Mouse (Mus musculus): ENCODE measurements around the gene Nampt. TPM values are rescaled to one million over a fixed set of nuclear protein-coding genes. Genes with fewer than 3 reads are reported as not detected.

Nampt gene
- polyA plus RNA-seq, 1 experiment: 0.17 TPM

DNA sequence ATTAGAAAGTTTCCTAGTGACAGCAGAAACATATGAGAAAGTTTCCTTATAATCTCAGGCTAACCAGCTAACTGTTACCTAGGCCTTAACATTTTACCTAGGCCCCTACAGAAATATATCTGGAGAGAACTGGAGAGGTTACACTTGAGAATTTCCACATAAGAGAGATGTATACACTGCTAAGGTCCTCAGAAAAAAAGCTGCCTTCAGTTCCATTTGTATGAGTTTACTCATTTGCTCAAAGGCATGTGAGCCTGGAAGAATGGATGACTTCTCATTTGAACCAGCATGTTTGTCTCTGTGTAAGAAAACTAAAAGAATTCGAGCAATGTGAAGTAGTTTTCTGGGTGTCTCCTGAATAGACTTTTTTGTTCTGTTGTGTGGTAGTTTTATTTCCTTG lies 39.1 kb downstream of the Nampt start:
- H3K4me3 ChIP-seq (replicated peaks): no peak overlapping the region
- H3K27me3 ChIP-seq (ENCODE audit: control insufficient read depth): no peaks in the 10 kb centered on the region
- peaks cover under 1% of the 10 kb centered on the region; the same call in 1 of the 2 replicates for H3K36me3 ChIP-seq (ENCODE audit: control insufficient read depth)
- TF ChIP-seq TAL1 (IDR thresholded peaks at IDR 0.05; ENCODE audit: low read length) (no peak), GATA1 (IDR thresholded peaks at IDR 0.05; ENCODE audit: low read length) (no peak)
- H3K4me1 ChIP-seq (ENCODE audit: control insufficient read depth): no peaks in the 10 kb centered on the region
- H3K9me3 ChIP-seq (ENCODE audit: control insufficient read depth, low read length): no peaks in the 10 kb centered on the region

DNA sequence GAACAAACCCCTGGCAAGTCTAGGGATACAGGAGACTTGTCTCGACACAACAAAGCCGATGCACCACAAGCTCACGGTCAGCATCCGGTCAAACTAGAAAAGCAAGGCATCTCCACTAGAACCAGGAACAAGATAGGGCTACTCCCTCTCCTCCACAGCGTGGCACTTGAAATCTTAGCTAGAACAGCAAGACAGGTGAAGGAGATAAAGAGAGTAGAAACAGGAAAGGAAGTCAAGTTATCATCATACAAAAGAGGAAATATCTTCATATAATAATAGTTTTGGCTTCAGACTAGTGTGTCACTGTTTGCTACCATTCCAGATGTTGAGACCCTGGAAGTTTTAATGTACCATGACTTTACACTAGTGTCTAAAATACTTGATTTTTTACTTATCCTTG lies 41.5 kb downstream of the Nampt start:
- Histone ChIP-seq H3K4me3 (replicated peaks) (no peak overlapping the region), H3K4me1 (ENCODE audit: control insufficient read depth) (no peaks in the 10 kb centered on the region)
- no peak for TF ChIP-seq TAL1 (IDR thresholded peaks at IDR 0.05; ENCODE audit: low read length)
- no peak for TF ChIP-seq GATA1 (IDR thresholded peaks at IDR 0.05; ENCODE audit: low read length)

GRCm38 (mm10) chr12:32870815-32871214 lies 51.5 kb downstream of the Nampt start:
- no peaks in the 10 kb centered on the region for H3K27me3 ChIP-seq (ENCODE audit: control insufficient read depth)
- no peak overlapping the region for H3K4me3 ChIP-seq (replicated peaks)
- no peaks in the 10 kb centered on the region for H3K9me3 ChIP-seq (ENCODE audit: control insufficient read depth, low read length)
- H3K36me3 ChIP-seq (ENCODE audit: control insufficient read depth): no peaks in the 10 kb centered on the region
- TF ChIP-seq GATA1 (IDR thresholded peaks at IDR 0.05; ENCODE audit: low read length) (no peak), TAL1 (IDR thresholded peaks at IDR 0.05; ENCODE audit: low read length) (no peak)
- H3K4me1 ChIP-seq (ENCODE audit: control insufficient read depth): no peaks in the 10 kb centered on the region

More for the DNA sequence above, 41.5 kb downstream of the Nampt start:
- Histone ChIP-seq H3K9me3 (ENCODE audit: control insufficient read depth, low read length) (no peaks in the 10 kb centered on the region), H3K27me3 (ENCODE audit: control insufficient read depth) (no peaks in the 10 kb centered on the region), H3K36me3 (ENCODE audit: control insufficient read depth) (no peaks in the 10 kb centered on the region)

DNA sequence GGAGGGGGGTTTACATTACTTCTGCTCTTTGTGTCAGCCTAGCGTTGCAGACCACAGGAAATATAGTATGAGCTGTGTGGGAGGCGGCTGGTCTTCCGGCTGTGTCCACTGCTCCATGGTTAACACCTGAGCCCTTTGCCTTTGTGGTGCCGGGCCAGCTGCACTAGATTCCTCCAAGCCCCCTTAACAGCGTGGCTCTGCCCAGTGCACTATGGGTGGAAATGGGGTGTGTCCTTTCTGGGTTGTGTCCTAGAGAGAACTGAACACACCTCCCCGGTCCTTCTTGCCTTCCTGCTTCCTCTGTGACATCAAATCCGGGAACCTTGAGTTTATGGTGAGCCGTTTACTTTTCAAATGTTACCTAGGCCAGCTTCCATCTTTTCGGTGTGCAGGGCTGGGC lies 58.2 kb downstream of the Nampt start:
- TF ChIP-seq GATA1 (IDR thresholded peaks at IDR 0.05; ENCODE audit: low read length): no peak
- no peak for TF ChIP-seq TAL1 (IDR thresholded peaks at IDR 0.05; ENCODE audit: low read length)
- Histone ChIP-seq H3K4me3 (replicated peaks) (no peak overlapping the region), H3K4me1 (ENCODE audit: control insufficient read depth) (no peaks in the 10 kb centered on the region), H3K27me3 (ENCODE audit: control insufficient read depth) (no peaks in the 10 kb centered on the region), H3K36me3 (ENCODE audit: control insufficient read depth) (no peaks in the 10 kb centered on the region), H3K9me3 (ENCODE audit: control insufficient read depth, low read length) (no peaks in the 10 kb centered on the region)

DNA sequence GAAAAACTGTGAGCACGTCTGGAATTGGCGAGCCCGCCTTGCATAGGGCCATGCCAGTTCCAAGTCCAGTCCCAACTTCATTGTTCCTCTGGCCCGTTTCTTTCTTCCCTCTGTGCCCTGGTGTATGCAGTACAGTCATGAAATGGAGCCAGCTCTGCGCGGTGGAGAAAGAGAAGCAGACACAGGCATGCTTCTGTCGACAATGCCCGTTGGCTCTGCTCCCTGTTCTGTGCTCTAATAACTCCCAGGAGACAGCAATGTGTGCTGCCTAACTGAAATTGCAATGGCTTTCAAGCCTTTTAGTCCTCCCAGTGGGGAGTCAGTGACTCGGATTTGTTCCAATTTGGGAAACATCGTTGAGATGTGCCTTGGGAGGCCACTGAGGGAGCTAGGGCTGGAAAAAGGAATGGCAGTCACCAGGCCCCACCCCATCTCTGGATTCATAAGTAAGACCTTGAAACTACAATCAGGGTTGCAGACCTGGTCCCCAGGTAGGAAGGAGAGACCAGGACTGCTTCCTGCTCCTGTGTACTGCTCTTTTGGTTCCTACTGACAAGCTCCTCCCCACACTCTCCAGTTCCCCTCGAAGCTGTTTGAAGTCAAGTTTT lies 58.7 kb downstream of the Nampt start:
- H3K4me3 ChIP-seq (replicated peaks): no peak overlapping the region
- TF ChIP-seq GATA1 (IDR thresholded peaks at IDR 0.05; ENCODE audit: low read length): no peak
- TF ChIP-seq TAL1 (IDR thresholded peaks at IDR 0.05; ENCODE audit: low read length): no peak
- no peaks in the 10 kb centered on the region for H3K27me3 ChIP-seq (ENCODE audit: control insufficient read depth)
- H3K36me3 ChIP-seq (ENCODE audit: control insufficient read depth): no peaks in the 10 kb centered on the region
- H3K9me3 ChIP-seq (ENCODE audit: control insufficient read depth, low read length): no peaks in the 10 kb centered on the region
- H3K4me1 ChIP-seq (ENCODE audit: control insufficient read depth): no peaks in the 10 kb centered on the region

GRCm38 (mm10) chr12:32879371-32879770 lies 60.0 kb downstream of the Nampt start:
- TF ChIP-seq GATA1 (IDR thresholded peaks at IDR 0.05; ENCODE audit: low read length) (no peak), TAL1 (IDR thresholded peaks at IDR 0.05; ENCODE audit: low read length) (no peak)
- H3K9me3 ChIP-seq (ENCODE audit: control insufficient read depth, low read length): no peaks in the 10 kb centered on the region
- H3K4me1 ChIP-seq (ENCODE audit: control insufficient read depth): no peaks in the 10 kb centered on the region
- H3K36me3 ChIP-seq (ENCODE audit: control insufficient read depth): no peaks in the 10 kb centered on the region
- H3K4me3 ChIP-seq (replicated peaks): no peak overlapping the region
- no peaks in the 10 kb centered on the region for H3K27me3 ChIP-seq (ENCODE audit: control insufficient read depth)

- no peaks in the 10 kb centered on the region for H3K36me3 ChIP-seq (ENCODE audit: control insufficient read depth)
- no peaks in the 10 kb centered on the region for H3K27me3 ChIP-seq (ENCODE audit: control insufficient read depth)
- no peaks in the 10 kb centered on the region for H3K4me1 ChIP-seq (ENCODE audit: control insufficient read depth)
- no peaks in the 10 kb centered on the region for H3K9me3 ChIP-seq (ENCODE audit: control insufficient read depth, low read length)
- TF ChIP-seq TAL1 (IDR thresholded peaks at IDR 0.05; ENCODE audit: low read length) (no peak), GATA1 (IDR thresholded peaks at IDR 0.05; ENCODE audit: low read length) (no peak)
- no peak overlapping the region for H3K4me3 ChIP-seq (replicated peaks)
These were observed 65.0 kb downstream of the Nampt start for GRCm38 (mm10) chr12:32884356-32884755.

DNA sequence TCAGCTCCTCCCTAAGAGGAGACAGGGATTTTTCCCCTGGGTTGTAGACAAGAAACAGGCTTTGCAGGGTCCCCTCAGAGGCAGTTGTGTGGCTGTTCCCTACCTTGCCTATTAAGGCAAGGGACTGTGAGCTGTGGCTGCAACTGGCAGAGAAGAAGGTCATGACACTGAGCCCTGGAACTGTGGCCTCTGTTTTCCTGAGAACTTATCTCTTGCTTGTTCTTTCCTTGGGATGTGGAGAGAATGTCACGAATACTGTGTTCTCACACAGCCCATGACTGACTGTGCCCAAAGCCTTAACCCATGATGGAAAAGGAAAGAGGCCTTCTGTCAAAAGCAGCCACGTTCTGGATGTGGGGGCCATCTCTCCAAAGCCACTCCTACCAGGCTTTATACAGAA lies 65.7 kb downstream of the Nampt start:
- Histone ChIP-seq H3K9me3 (ENCODE audit: control insufficient read depth, low read length) (no peaks in the 10 kb centered on the region), H3K27me3 (ENCODE audit: control insufficient read depth) (no peaks in the 10 kb centered on the region), H3K36me3 (ENCODE audit: control insufficient read depth) (no peaks in the 10 kb centered on the region), H3K4me1 (ENCODE audit: control insufficient read depth) (no peaks in the 10 kb centered on the region), H3K4me3 (replicated peaks) (no peak overlapping the region)
- TF ChIP-seq GATA1 (IDR thresholded peaks at IDR 0.05; ENCODE audit: low read length) (no peak), TAL1 (IDR thresholded peaks at IDR 0.05; ENCODE audit: low read length) (no peak)

DNA sequence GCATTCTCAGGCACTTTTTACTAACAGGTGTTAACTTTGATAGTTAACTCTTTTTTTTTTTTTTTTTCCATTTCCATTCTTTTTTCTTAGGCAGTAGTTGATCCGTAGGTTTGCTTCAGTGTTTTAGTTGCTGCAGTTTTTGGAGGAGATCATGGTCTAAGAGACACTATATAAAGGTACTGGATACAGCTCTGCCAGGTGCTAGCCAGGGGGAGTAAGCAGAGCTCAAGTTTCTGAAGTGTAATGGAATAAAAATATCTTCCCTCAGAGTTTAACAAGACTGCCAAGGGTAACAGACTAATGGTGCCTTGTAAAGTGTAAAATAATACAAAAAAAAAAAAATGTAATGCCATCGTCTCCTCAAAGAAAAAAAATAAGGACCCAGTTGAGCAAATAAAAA lies 67.0 kb downstream of the Nampt start:
- no peaks in the 10 kb centered on the region for H3K9me3 ChIP-seq (ENCODE audit: control insufficient read depth, low read length)
- no peaks in the 10 kb centered on the region for H3K4me1 ChIP-seq (ENCODE audit: control insufficient read depth)
- no peaks in the 10 kb centered on the region for H3K27me3 ChIP-seq (ENCODE audit: control insufficient read depth)
- TF ChIP-seq GATA1 (IDR thresholded peaks at IDR 0.05; ENCODE audit: low read length) (no peak), TAL1 (IDR thresholded peaks at IDR 0.05; ENCODE audit: low read length) (no peak)
- no peaks in the 10 kb centered on the region for H3K36me3 ChIP-seq (ENCODE audit: control insufficient read depth)
- H3K4me3 ChIP-seq (replicated peaks): no peak overlapping the region

GRCm38 (mm10) chr12:32888226-32888625 lies 68.9 kb downstream of the Nampt start:
- Histone ChIP-seq H3K9me3 (ENCODE audit: control insufficient read depth, low read length) (no peaks in the 10 kb centered on the region), H3K4me1 (ENCODE audit: control insufficient read depth) (no peaks in the 10 kb centered on the region), H3K4me3 (replicated peaks) (no peak overlapping the region), H3K36me3 (ENCODE audit: control insufficient read depth) (no peaks in the 10 kb centered on the region), H3K27me3 (ENCODE audit: control insufficient read depth) (no peaks in the 10 kb centered on the region)
- no peak for TF ChIP-seq GATA1 (IDR thresholded peaks at IDR 0.05; ENCODE audit: low read length)
- TF ChIP-seq TAL1 (IDR thresholded peaks at IDR 0.05; ENCODE audit: low read length): no peak

Data from erythroblast, embryonic 14.5 days (primary cell).